Mouse (Mus musculus): ENCODE measurements around the gene Tiam1.

The Tiam1 gene

GRCm38 (mm10) chr16:89739559-89739958, 404.0 kb downstream of the Tiam1 start:
- in situ Hi-C loops (cut with MboI; ENCODE audit: low sequenced_read_pairs) = no loop called here

DNA sequence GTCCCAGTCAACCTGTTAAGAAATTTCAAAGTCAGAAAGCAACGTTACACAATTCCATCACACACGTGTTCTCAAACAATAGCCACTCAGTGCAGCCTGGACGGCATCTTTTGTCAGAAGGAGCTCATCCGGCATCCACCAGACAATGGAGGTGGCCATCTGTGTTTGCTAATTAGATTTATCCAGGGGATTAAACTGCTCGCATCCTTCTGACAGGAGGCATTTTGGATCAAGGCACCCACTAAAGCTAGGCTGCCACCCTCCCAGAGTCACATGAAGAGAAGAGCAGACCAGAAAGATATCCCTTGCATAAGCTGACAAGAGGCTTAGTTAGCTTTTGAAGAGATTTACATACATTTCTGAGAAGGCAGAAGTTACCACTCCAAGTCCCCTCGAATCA, 404.6 kb downstream of the Tiam1 start:
- in situ Hi-C loops (cut with MboI; ENCODE audit: low sequenced_read_pairs) = no loop called here
